Mouse (Mus musculus) stomach, postnatal 0 days (tissue): ENCODE measurements around the gene Orai1. TPM values are rescaled to one million over a fixed set of nuclear protein-coding genes. Genes with fewer than 3 reads are reported as not detected.
A peak's percentile ranks its signal among the peaks of the same experiment; 100 is the strongest.

Experiments
- ATAC-seq: fragments of 200-750 bp; cut with Nextera tagmentation; 2 replicates; pipeline ENCODE4 v1.8.0; 2017; ENCODE audit not compliant: low FRiP score, low TSS enrichment
- DNase-seq: peaks from one replicate; pipeline ENCODE4 v3.0.0-alpha.2; 2016; ENCODE audit warnings: low spot score
- H3K27ac ChIP-seq: fragments of 300-500 bp; sonication (generic); replicated peaks from 2 replicates; pipeline ENCODE4 v1.5.1; 2014; ENCODE audit warnings: mild to moderate bottlenecking, control low read depth
- H3K27me3 ChIP-seq: fragments of 300-500 bp; sonication (generic); 2 replicates; pipeline ENCODE4 v1.6.1; 2014; ENCODE audit warnings: low read length; ENCODE audit not compliant: control insufficient read depth, insufficient read depth
- H3K36me3 ChIP-seq: fragments of 300-500 bp; sonication (generic); 2 replicates; pipeline ENCODE4 v1.6.1; 2014; ENCODE audit warnings: low read length, mixed read lengths; ENCODE audit not compliant: control insufficient read depth, insufficient read depth
- H3K4me1 ChIP-seq: fragments of 300-500 bp; sonication (generic); replicated peaks from 2 replicates; pipeline ENCODE4 v1.6.1; 2014; ENCODE audit warnings: antibody characterized with exemption; ENCODE audit not compliant: control insufficient read depth, insufficient read depth
- H3K4me2 ChIP-seq: fragments of 300-500 bp; sonication (generic); replicated peaks from 2 replicates; pipeline ENCODE4 v1.6.1; 2014; ENCODE audit warnings: low read depth, mild to moderate bottlenecking, control low read depth, moderate library complexity
- H3K4me3 ChIP-seq: fragments of 300-500 bp; sonication (generic); 2 replicates; pipeline ENCODE4 v1.5.1; 2014; ENCODE audit warnings: low read depth, low read length, control low read depth
- H3K9ac ChIP-seq: fragments of 300-500 bp; sonication (generic); 2 replicates; pipeline ENCODE4 v1.6.1; 2014; ENCODE audit warnings: mild to moderate bottlenecking, low read length, control low read depth, mixed read lengths
- H3K9me3 ChIP-seq: fragments of 300-500 bp; sonication (generic); 2 replicates; pipeline ENCODE4 v1.6.1; 2016; ENCODE audit warnings: low read length; ENCODE audit not compliant: control insufficient read depth
- CTCF ChIP-seq: IDR thresholded peaks from 2 replicates; pipeline ENCODE4 v1.5.1; 2016; ENCODE audit warnings: antibody characterized with exemption, low read depth, mild to moderate bottlenecking, moderate library complexity
- EP300 ChIP-seq: optimal IDR thresholded peaks from 2 replicates; pipeline ENCODE3; 2016; ENCODE audit warnings: antibody characterized with exemption
- WGBS: fragments of 180-500 bp; shearing (Covaris S2); extraction: QIAGEN DNeasy Blood & Tissue Kit; methylation state at CpG from one replicate; pipeline ENCODE4 v1.1.7; 2014; 5-methylcytosine and 5-hydroxymethylcytosine counted together
- polyA plus RNA-seq: library from polyadenylated mRNA; unstranded; fragments of >200 nt; fragmentation: Nextera tagmentation; extraction: Ambion mirVana; gene quantifications from 2 replicates; pipeline ENCODE4 v1.2.1, GENCODE M21; 2015

Orai1 gene
- polyA plus RNA-seq, 1 experiment from 2014 or later = 29.6 TPM

DNA sequence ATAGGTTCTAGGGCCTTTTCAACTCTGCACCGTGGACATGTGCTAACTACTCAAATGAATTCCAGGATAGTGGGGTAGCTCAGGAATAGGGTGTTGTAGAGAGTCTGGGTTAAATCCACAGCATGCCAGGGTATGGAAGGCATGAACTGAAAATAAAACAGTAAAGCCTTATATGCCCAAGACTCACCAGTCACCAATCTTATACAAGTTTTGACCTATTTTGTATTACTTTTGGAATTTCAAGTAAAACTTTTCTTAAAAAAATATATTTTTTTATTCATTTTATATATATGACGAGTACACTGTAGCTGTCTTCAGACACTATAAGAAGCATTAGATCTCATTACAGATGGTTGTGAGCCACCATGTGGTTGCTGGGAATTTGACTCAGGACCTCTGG, 21.1 kb upstream of the Orai1 start:
- no peak for DNase-seq
- H3K36me3 ChIP-seq = no peaks in the 10 kb centered on the region
- TF ChIP-seq EP300 (no peak), CTCF (peak; percentile 3; the same call in 1 of the 2 replicates)
- no peaks in the 10 kb centered on the region; the same call in 1 of the 2 replicates for H3K4me1 ChIP-seq
- no peaks in the 10 kb centered on the region for H3K27me3 ChIP-seq
- H3K4me3 ChIP-seq = no peak overlapping the region
- no peak for ATAC-seq
- 44% methylated on average over 2 of the region's 2 CpGs for WGBS
- H3K4me2 ChIP-seq = no peak overlapping the region
- H3K27ac ChIP-seq = no peak overlapping the region
- H3K9me3 ChIP-seq = no peaks in the 10 kb centered on the region
- no peak overlapping the region for H3K9ac ChIP-seq

DNA sequence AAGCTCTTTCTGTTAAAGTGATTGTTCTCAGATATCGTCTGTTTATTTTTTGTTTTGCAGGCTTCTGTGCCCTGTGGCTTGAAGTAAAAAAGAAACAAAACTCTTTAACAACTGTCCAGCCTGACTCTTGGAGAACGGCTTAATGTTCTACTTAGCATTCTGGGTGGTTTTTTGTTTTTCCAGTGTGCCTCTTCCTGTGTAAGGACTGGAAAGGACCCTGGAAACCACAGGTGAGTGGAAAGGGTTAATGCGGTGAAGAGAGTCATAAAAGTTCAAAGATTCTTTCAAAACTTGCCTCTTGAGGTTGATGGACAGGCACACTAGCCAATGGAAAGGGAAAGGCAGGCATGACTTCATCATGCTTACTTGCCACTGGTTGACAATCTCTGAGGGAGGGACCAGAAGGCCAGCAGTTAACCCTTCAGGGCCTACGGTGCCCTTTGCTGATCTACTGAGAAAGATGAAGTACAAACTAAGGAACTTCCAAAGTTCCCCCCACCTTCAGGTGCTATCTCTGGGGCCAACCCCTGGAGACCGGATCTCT, 20.5 kb upstream of the Orai1 start:
- 0 out of 2 replicates have a peak overlapping the region, but pooled peaks have one; percentile 8 for H3K4me3 ChIP-seq
- 6% methylated on average over 5 of the region's 5 CpGs for WGBS
- H3K27ac ChIP-seq = no peak overlapping the region

DNA sequence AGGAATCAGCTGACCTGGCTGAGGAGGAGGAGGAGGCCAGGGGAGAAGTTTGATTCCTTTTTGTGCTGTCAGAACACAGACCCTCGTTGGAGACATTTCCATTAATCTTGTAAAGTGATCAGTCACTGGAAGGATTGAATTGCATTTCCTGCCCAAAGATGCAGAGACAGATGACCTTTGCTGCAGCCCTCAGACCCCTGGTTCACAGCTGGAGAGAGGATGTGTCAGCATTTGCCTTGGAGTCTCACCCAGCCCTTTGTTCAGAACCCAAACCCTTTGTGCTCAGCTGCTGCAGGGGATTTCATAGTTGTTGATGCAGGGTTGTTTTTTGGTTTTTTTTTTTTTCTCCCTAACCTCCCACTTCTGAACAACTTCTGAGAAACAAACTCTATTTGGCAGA, 20.0 kb upstream of the Orai1 start:
- no peaks in the 10 kb centered on the region for H3K36me3 ChIP-seq
- no peaks in the 10 kb centered on the region for H3K9me3 ChIP-seq
- WGBS = 11% methylated on average over 1 of the region's 1 CpGs
- no peaks in the 10 kb centered on the region; the same call in 1 of the 2 replicates for H3K4me1 ChIP-seq
- no peak for ATAC-seq
- no peak overlapping the region for H3K4me3 ChIP-seq
- no peak for TF ChIP-seq CTCF
- no peak for TF ChIP-seq EP300
- H3K4me2 ChIP-seq = 0 out of 2 replicates have a peak overlapping the region, but pooled peaks have one; percentile 40
- H3K27ac ChIP-seq = no peak overlapping the region
- no peak overlapping the region for H3K9ac ChIP-seq
- no peak for DNase-seq
- H3K27me3 ChIP-seq = no peaks in the 10 kb centered on the region

More for the DNA sequence above, 20.5 kb upstream of the Orai1 start:
- peak; percentile 93 for ATAC-seq
- Histone ChIP-seq H3K4me1 (no peaks in the 10 kb centered on the region; the same call in 1 of the 2 replicates), H3K36me3 (no peaks in the 10 kb centered on the region), H3K9me3 (no peaks in the 10 kb centered on the region), H3K4me2 (peak overlapping the region; percentile 40), H3K27me3 (no peaks in the 10 kb centered on the region), H3K9ac (no peak overlapping the region)
- TF ChIP-seq CTCF = no peak
- no peak for TF ChIP-seq EP300
- DNase-seq = peak; percentile 91

DNA sequence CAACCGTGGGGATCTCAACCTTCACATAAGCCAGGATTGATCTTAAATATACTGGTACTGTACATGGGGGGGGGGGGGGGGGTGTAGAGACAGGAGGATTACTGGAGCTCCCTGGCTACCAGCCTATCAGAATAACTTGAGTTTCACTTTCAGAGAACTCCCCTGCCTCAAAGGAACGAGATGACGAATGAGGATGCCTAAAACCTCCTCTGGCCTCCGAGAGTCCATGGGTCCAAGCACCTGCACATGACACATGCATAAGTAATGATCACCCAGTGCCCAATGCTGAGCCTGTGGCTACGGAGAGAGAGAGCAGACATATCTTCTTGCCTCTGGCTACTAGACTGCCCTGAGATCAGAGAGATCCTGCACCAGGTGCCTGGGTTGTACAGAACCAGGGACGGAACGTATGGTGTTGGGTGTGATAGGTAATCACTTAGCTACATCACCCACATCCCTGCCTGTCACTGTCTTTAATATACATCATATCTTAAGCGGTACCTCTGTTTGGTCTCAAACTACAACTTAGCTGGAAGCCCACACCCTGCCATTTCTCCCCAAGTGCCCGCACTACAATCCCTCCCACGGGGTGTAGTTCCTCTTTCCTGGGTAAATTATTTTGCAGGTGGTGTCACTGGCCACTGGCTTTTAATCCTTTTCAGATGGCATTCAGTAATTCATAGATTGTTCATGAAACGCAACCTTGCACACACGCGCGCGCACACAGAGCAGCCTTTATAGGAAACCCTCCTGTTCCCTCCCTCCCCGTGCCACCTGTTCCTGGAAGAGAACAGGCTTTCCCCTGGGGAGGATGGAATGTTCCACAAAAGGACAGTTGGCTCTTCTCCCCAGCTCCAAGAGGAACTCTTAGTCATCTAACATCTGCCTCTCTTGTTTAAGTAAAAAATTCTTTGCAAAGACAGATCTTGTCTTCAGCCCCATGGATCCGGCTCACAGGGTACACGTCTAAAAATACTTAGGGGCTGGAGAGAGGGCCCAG, 17.4 kb upstream of the Orai1 start:
- Histone ChIP-seq H3K9me3 (no peaks in the 10 kb centered on the region), H3K27ac (no peak overlapping the region), H3K27me3 (no peaks in the 10 kb centered on the region), H3K4me1 (no peaks in the 10 kb centered on the region), H3K4me2 (no peak overlapping the region), H3K4me3 (no peak overlapping the region), H3K36me3 (no peaks in the 10 kb centered on the region), H3K9ac (no peak overlapping the region)
- DNase-seq (no peak), ATAC-seq (no peak)
- TF ChIP-seq EP300 (no peak), CTCF (no peak)
- 71% methylated on average over 18 of the region's 18 CpGs for WGBS

DNA sequence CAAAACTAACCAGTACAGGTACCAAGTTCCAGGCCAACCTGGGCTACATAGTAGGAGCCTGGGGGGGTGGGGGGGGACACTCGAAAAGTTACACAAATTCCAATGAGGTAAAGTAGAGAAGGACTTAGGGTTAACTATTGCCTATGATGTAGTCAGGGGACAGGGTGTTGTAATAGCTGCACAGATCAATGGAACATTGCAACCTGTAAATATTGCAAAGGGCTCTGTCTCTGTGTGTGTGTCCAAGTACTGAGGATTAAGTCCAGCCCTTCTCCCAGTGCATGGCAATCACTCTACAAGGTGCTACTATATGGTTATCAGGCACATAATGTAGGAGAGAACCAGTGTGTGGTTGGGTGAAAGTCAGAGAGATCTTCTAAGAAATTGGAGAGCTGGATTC, 14.0 kb upstream of the Orai1 start:
- ATAC-seq = no peak
- TF ChIP-seq EP300 (no peak), CTCF (no peak)
- H3K27ac ChIP-seq = no peak overlapping the region
- 55% methylated on average over 1 of the region's 1 CpGs for WGBS
- H3K27me3 ChIP-seq = no peaks in the 10 kb centered on the region
- no peaks in the 10 kb centered on the region for H3K36me3 ChIP-seq
- no peak overlapping the region for H3K9ac ChIP-seq
- H3K4me3 ChIP-seq = no peak overlapping the region
- H3K4me1 ChIP-seq = no peaks in the 10 kb centered on the region
- H3K4me2 ChIP-seq = no peak overlapping the region
- DNase-seq = no peak
- H3K9me3 ChIP-seq = no peaks in the 10 kb centered on the region
